Mouse (Mus musculus) B cell, adult (primary cell): Measurements from ENCODE around the gene Sdc4. TPM values are rescaled to one million over a fixed set of nuclear protein-coding genes. Genes with fewer than 3 reads are reported as not detected.

Experiments used
- total RNA-seq: library from RNA; stranded (reverse); gene quantifications from 4 replicates; pipeline ENCODE4 v1.2.4, GENCODE M21; 2023; ENCODE audit not compliant: inconsistent age

Sdc4 gene
- total RNA-seq: 173 to 196 TPM (median 177 TPM) in 4 replicates

DNA sequence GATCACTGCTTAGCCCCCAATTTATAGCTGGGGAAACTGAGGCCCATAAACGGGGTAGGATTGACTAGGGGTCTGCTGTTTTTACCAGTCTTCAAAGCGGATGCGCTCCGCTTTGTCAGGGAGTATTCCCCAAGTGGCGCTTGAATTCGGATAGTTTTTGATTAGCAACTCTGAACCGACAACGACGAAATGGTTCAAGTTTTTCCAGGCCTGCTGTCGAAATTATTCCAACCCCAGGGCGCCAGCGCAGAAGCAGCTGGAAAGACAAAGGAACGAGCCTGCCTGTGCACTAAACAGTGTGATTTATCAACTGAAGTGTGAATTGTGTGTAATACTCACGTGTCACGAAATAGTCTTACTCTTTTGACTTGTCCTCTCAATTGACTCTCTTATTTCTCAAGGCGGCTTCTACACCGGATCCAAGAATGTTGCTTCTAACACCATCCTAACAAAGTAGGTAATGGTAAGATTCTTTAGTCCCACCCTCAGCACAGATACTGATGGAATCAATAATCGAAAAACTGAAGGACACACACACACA lies at the start of gene Sdc4:
Gene Sdc4, minus strand, starts transcription at position 428 of the 541 bp plus-strand sequence.

DNA sequence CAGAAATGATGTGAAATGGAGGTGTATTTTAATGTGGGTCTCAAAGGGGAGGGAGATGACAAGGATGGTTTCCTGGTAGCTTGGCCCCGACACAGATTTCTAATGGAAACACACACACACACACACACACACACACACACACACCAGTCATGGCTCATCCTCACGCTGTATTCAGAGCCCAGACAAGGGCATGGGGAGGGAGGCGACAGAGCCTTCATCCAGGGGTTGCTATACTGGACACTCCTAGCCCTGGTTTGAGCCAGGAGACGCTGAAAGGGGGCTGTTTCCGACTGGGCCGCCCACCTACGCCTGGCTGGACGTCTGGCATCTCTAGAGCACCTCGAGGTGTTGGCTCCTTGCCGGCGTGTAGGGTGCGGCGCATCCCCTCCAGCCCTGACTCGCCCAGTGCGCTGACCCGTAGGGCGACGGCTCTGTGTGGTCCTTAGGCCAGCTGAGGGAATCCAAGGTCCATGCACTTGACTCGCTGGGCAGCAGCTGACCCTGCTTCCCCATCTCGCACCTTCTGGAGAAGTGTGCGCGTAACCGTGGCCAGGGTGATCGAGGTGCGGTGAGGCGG lies 42.1 kb upstream of the Sdc4 start, which contains the start of gene Dbndd2:
Gene Dbndd2, plus strand, starts transcription at position 426 of the 577 bp plus-strand sequence.

GRCm38 (mm10) chr2:164473624-164474023 lies 29.9 kb upstream of the Sdc4 start, which contains the start of gene Trp53tg5:
Gene Trp53tg5 (minus strand): TSS chr2:164473724.

GRCm38 (mm10) chr2:164460745-164461551 lies 17.3 kb upstream of the Sdc4 start, which contains the start of gene Gm20458:
Gene Gm20458 (plus strand): TSS chr2:164460967.

GRCm38 (mm10) chr2:164456864-164457300 lies 13.2 kb upstream of the Sdc4 start, which contains the start of gene Sys1:
Gene Sys1 (plus strand): TSS chr2:164456964.

DNA sequence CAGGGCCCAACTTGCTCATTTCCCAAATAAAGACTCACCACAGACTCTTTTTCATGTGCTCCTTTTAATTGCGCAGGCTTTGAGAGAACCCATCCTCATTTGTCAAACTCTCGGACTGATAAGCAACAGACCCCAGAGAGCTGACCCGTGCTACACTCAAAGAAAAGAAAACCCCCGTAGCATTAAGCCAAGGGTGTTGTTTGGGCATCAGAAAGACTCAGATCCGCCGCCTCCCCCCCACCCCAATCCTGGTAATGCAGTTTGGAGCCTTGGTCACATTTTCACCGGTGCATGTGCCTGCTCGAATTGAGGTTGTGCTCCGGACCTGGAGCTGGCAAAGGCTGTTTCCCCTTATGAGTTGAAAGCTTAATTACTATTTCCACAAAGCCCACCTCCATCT lies 38.6 kb downstream of the Sdc4 start, which contains the start of gene Matn4:
Gene Matn4, minus strand, starts transcription at position 101 of the 400 bp plus-strand sequence.

DNA sequence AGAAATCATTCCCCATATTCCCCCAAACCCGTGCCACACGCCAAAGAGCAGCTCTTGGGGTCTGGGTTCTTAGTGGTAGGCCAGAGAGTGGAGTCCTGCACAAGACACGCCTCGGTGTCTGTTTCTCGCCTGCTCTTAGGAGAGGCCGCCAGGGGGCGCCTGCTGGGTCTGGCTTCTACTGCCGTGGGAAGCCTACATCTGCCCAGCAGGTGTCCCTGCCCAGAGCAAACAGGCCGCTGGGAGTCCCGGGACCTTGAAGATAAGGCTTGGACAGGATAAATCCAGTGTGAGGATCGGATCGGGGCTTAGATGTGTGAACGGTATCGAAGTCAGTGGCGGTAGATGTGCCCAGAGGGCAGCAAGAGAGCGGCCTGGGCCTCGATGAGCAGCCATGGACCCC lies 40.8 kb downstream of the Sdc4 start, which contains the start of gene Rbpjl:
Gene Rbpjl, plus strand, starts transcription at position 236 of the 400 bp plus-strand sequence.

GRCm38 (mm10) chr2:164389020-164389419 lies 54.7 kb downstream of the Sdc4 start, which contains the start of gene Slpi:
Gene Slpi (minus strand): TSS chr2:164389095.

Other genes starting within 250 kb of the Sdc4 start
- gene Wfdc15a, start 243.8 kb downstream of the Sdc4 start, total RNA-seq: not detected in 4 replicates
- gene Wfdc15b, start 222.2 kb downstream of the Sdc4 start, total RNA-seq: not detected in 4 replicates
- not detected in 4 replicates for gene Svs2, start 205.4 kb downstream of the Sdc4 start, total RNA-seq
- not detected in 4 replicates for gene Svs3b, start 187.2 kb downstream of the Sdc4 start, total RNA-seq
- not detected in 4 replicates for gene Svs4, start 165.4 kb downstream of the Sdc4 start, total RNA-seq
- not detected in 4 replicates for gene Svs3a, start 154.6 kb downstream of the Sdc4 start, total RNA-seq
- not detected in 4 replicates for gene Svs6, start 127.1 kb downstream of the Sdc4 start, total RNA-seq
- gene Svs5, start 111.1 kb downstream of the Sdc4 start, total RNA-seq: 1.7 TPM in 1 of 4 replicates, not detected in the others
- gene Slpi, start 54.8 kb downstream of the Sdc4 start, total RNA-seq: 6.4 to 8.2 TPM (median 6.7 TPM) in 4 replicates
- gene Rbpjl, start 40.7 kb downstream of the Sdc4 start, total RNA-seq: 0.24 to 0.69 TPM (median 0.34 TPM) in 4 replicates
- 0.35 to 0.83 TPM (median 0.39 TPM) in 3 of 4 replicates, not detected in the other for gene Matn4, start 38.7 kb downstream of the Sdc4 start, total RNA-seq
- gene Sys1, start 13.1 kb upstream of the Sdc4 start, total RNA-seq: 52.1 to 63.2 TPM (median 59.2 TPM) in 4 replicates
- gene Gm20458, start 17.1 kb upstream of the Sdc4 start, total RNA-seq: 2.1 to 5.1 TPM in 2 of 4 replicates, not detected in the others
- not detected in 4 replicates for gene Trp53tg5, start 29.8 kb upstream of the Sdc4 start, total RNA-seq
- 5.2 to 7.2 TPM (median 6.9 TPM) in 4 replicates for gene Dbndd2, start 42.2 kb upstream of the Sdc4 start, total RNA-seq
- 69.4 to 79.5 TPM (median 75.7 TPM) in 4 replicates for gene Pigt, start 53.6 kb upstream of the Sdc4 start, total RNA-seq
- gene Wfdc2, start 118.5 kb upstream of the Sdc4 start, total RNA-seq: not detected in 4 replicates
- gene Spint3, start 129.6 kb upstream of the Sdc4 start, total RNA-seq: not detected in 4 replicates
- gene Wfdc6a, start 141.6 kb upstream of the Sdc4 start, total RNA-seq: not detected in 4 replicates
- not detected in 4 replicates for gene Eppin, start 149.7 kb upstream of the Sdc4 start, total RNA-seq
- not detected in 4 replicates for gene Wfdc6b, start 169.6 kb upstream of the Sdc4 start, total RNA-seq
- gene Wfdc8, start 169.7 kb upstream of the Sdc4 start, total RNA-seq: not detected in 4 replicates
- not detected in 4 replicates for gene Wfdc16, start 194.9 kb upstream of the Sdc4 start, total RNA-seq
- gene Wfdc10, start 212.2 kb upstream of the Sdc4 start, total RNA-seq: not detected in 4 replicates
- gene Wfdc9, start 212.7 kb upstream of the Sdc4 start, total RNA-seq: not detected in 4 replicates
- not detected in 4 replicates for gene Wfdc11, start 230.2 kb upstream of the Sdc4 start, total RNA-seq
- not detected in 4 replicates for gene Wfdc13, start 241.2 kb upstream of the Sdc4 start, total RNA-seq